Mouse (Mus musculus): ENCODE results near the gene Ccin. TPM values are rescaled to one million over a fixed set of nuclear protein-coding genes. Genes with fewer than 3 reads are reported as not detected.
A peak's percentile ranks its signal among the peaks of the same experiment; 100 is the strongest.

Ccin gene
- total RNA-seq (2015) (not detected in 2 replicates), total RNA-seq (2017) (not detected in 2 replicates)

DNA sequence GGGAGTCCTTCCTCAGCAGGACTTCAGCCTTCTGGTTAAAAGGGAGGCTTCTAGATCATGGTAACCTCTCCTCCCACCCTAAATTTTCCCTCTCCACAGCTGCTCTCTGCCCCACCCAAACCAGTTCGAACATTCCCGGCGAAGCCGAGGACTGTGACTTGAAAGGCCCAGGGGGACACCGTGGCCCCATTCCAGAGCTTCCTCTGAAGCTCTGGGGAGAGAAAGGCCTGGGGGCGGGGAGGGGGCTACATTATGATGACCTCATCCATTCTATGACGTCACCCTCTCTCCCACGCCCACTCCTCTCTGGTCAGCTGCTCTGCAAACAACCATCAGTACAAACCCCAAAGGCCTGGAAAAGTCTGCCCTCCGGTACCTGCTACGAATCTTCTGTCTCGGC is at the start of gene Ccin:
Gene Ccin (plus strand): TSS at position 303 of the 400 bp plus-strand sequence.
- ATAC-seq (replicated peaks; ENCODE audit: poor library complexity): no peak

GRCm38 (mm10) chr4:43936186-43936585 is 47.1 kb upstream of the Ccin start:
- no peak for ATAC-seq (replicated peaks; ENCODE audit: poor library complexity)

GRCm38 (mm10) chr4:43936749-43937674 is 46.3 kb upstream of the Ccin start:
- ATAC-seq (replicated peaks; ENCODE audit: poor library complexity): peak; percentile 89

DNA sequence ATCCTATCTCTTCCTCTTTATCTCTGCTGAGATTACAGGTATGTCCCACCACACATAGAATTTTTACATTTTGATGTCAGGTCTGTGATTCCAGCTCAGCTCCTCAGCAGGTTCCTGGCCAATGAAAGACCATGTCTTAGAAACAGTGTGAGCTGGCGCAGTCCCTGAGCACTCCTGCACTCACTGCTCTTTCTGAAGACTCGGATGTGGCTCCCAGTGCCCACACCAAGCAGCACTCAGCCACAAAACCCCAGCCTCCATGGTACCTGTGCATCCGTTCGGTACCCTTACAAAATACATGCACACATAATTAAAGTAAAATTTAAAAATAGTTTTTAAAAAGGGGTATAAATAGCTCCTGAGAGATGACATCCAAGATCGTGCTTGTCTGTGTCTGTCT is 42.0 kb upstream of the Ccin start:
- no peak for ATAC-seq (replicated peaks; ENCODE audit: poor library complexity)

- ATAC-seq (replicated peaks; ENCODE audit: poor library complexity): no peak
Measured at GRCm38 (mm10) chr4:43942421-43942820, 40.9 kb upstream of the Ccin start.

GRCm38 (mm10) chr4:43947571-43947970 is 35.7 kb upstream of the Ccin start:
- ATAC-seq (replicated peaks; ENCODE audit: poor library complexity): no peak

DNA sequence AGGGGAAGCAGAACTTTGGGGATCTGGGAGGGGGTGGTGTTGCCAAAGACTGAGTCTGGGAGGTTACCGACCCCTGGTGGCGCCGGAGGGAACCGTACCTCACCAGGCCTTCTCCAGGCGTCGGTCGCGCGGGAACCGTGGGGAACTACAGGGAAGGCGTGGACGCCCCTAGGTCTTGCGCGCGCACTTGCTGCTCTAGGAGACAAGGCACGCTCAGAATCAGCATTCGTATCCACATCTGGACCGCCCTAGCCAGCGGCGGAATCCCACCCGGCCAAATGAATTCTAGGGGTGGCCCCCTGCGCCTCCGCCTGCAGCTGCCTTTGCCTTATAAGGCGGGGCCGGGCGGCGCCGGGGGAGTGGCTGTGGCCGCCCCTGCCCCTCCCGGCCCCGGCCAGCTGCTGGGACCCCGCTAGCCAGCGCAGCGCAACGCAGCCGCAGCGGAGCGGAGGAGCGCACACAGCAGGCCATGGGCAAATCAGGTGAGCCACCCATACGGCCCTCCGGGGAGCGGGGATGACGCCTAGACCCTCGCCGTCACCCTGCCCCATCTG is 25.9 kb upstream of the Ccin start, which contains the start of gene Glipr2:
Gene Glipr2 (plus strand): TSS at position 110 of the 554 bp plus-strand sequence.
- peak; percentile 89 for ATAC-seq (replicated peaks; ENCODE audit: poor library complexity)

GRCm38 (mm10) chr4:43957846-43958461 is 25.3 kb upstream of the Ccin start:
- no peak; the same call in 1 of the 2 replicates for ATAC-seq (replicated peaks; ENCODE audit: poor library complexity)

DNA sequence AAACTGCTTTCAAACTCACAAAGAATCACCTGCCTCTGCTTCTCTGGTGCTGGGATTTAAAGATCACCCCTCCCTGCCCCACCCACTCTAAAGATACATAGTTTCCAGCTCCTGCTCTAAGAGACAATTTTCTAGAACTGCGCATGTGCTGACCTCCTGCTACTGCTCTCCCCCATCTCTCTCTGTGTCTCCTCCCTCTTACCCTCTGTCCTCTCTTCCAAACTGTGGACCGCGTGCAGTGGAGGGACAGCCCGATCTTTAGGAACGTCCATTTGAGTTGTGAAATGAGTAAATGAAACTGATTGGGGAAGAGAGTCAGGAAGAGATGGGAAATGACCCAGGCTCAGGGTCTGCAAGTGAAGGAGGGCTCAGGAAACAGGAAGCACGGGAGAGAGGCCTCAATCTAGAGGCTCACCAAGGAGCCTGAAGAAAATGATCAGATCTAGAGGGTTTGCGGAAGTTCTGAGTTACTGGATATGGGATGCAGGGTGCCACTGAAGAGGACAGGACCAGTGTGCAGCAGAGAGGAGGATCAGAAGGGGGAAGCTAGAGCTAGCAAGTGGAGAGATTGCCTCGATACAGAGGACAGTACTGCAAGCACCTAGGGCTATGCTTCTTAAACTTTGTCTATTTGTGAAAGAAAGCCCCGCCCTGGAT is 23.6 kb upstream of the Ccin start:
- ATAC-seq (replicated peaks; ENCODE audit: poor library complexity): peak; percentile 20

DNA sequence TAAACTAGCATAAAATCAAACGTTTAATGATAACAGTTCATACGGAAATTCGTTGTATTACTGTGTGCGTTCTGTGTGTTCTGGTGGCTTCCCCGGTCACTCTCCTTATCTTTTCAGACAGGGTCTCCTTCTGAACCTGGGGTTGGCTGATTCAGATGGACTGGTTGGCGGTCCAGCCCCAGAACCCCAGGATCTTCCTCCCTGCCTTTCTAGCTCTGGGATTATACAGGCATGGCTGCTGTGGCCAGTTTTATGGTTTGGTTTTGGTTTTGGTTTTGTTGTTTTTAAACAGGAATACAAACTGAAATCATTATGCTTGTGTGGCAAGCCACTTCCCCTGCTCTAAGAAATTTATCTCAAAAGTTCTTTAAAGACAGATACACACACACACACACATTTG is 23.1 kb upstream of the Ccin start:
- ATAC-seq (replicated peaks; ENCODE audit: poor library complexity): peak; percentile 4; the same call in 1 of the 2 replicates

GRCm38 (mm10) chr4:43964326-43964833 is 18.9 kb upstream of the Ccin start:
- ATAC-seq (replicated peaks; ENCODE audit: poor library complexity): peak; percentile 65

- no peak for ATAC-seq (replicated peaks; ENCODE audit: poor library complexity)
Measured at GRCm38 (mm10) chr4:43964951-43965684, 18.2 kb upstream of the Ccin start.

GRCm38 (mm10) chr4:43965856-43966535 is 17.3 kb upstream of the Ccin start:
- peak; percentile 76 for ATAC-seq (replicated peaks; ENCODE audit: poor library complexity)

DNA sequence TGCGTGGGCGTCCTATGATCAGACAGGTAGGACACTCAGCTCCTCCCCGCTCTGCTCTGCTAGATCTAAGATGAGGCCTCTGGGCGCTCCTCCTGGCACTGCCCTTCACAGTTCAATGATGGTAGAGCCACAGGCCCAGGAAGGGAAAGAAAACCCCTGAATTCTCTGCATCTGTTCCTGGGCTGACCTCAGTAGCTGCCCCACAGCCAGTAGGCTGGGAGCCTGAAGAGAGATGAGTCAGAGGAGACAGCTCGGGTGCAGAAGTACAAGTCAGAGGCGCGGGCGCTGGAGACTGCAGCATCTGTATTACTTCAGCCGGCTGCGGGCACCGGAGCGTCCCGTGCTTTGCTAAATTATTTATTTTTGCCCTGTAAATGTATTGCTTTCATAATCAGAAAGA is 14.6 kb upstream of the Ccin start:
- ATAC-seq (replicated peaks; ENCODE audit: poor library complexity): no peak

DNA sequence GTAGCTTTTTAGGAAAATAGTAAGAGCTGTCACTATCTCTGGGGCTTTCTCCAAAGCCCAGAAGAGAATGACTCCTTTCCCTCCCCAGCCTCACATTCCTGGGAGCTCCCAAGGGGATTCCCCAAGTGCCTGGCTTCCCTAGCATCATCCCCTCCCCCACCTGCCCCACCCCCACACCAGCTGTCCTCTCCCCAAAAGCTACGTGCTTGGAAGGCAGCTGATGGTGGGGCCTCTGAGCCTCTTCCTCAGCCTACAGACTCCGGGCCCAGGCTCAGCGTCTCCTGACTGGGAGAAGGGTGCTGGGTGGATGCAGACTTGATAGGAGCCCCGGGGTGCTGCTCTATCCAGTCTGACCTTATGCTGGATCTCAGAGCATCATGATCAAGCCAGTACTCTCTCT is 13.9 kb upstream of the Ccin start:
- no peak for ATAC-seq (replicated peaks; ENCODE audit: poor library complexity)

DNA sequence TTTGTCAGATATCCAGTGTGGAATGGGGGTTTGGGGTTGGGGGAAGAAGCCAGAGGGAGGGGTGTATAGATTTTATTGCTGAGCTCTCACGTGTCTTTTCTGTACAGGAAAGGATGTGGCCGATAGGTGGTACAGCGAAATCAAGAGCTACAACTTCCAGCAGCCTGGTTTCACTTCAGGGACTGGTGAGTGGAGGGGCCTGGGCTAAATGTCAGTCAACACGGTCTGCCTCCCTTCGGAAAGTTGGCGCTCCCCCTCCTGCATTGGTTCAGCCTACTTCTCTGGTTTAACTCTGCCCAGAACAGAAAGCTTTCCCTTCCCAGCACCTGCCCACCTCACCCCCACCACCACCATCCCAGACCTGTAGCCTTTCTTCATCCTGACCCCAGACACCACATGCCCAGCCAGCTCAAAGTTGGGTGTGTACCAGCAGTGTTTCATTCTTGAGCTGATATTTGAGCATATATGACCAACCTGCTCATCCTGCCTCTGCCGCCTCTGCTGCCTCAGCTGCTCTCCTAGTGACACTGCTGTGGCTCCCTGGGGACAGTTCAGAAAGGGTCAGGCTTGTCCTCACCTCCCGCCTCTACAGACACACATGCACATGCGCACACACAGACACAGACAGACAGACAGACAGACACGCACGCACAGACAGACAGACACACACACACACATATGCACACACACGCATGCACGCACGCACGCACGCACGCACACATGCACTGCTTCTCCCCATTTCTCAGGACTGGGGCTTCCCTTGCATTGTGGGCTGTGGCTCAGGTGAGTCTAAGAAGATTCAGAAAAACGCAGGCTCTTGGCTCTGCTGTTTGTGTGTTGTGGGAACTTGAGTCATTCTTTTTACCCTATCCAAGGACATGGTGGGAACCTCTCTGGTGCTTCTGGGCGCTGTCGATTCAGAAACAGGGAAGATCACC is 12.6 kb upstream of the Ccin start:
- no peak for ATAC-seq (replicated peaks; ENCODE audit: poor library complexity)

DNA sequence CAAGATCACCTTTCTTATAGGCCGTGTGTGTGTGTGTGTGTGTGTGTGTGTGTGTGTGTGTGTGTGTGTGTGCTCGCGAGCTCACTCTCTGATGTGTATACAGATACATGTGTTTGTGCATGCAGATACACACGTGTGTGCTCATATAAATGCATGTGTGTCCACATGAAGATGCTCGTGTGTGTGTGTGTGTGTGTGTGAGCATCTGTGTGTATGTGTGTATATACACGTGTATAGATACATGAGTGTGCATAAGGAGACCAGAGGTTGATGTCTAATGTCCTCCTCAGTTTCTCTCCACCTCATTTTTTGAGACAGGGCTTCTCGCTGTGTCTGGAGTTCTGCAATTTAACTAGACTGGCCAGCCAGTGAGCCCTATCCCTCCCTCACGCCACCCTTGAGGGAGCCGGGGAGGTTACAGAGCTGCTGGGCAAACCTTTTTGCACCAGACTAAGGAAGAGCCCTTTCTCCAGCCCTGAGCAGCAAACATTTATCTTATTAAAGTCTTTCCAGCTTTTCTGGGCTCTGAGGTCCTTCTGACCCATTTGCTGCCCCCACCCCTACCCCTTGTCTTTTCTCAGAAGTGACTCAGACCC is 11.6 kb upstream of the Ccin start:
- no peak for ATAC-seq (replicated peaks; ENCODE audit: poor library complexity)

DNA sequence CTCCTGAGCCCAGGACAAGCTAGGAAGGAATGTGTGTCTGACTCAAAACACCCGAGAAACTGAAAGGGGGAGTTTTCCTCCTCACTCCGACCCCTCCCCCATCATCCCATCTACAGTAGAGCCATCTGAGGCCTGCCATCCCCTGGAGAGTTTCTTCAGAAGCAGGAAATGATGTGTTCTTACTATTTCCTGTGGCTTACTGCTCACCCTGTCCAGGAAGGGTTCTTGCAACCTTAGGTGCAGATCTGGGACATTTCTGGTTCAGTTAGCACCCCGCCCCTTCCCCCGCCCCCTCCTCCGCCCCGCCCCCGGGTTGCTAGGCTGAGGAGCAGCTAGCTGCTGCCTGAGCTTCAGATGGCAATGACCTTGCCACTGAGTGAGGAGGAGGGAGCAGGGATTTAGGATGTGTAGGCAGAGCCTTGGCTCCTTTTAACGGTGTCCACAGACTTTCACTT is 11.1 kb upstream of the Ccin start:
- ATAC-seq (replicated peaks; ENCODE audit: poor library complexity): peak; percentile 82
